Comparison of ENCODE assay signal across 27 mouse cellular contexts in genomic region chr5:112171325-112171724, GRCm38 (mm10).
DNase-seq lines count a peak whose midpoint lies in the region; ATAC-seq lines count a peak whose summit lies in the region.
"Had no signal": no experiment of that assay in that cellular context is flagged by ENCODE, and none has a peak within 500 bp of the region (broad histone marks: within the 10 kb centered on the region; RNA-seq: fewer than 3 reads in every experiment).

No protein-coding gene starts in this region.

- no peaks in the 10 kb centered on the region for H3K27me3 ChIP-seq in hindbrain, embryonic 10.5 days (ENCODE audit: insufficient read depth, poor library complexity, severe bottlenecking)
- 0 out of 2 replicates have a peak, but pooled peaks cover 3% of the 10 kb centered on the region for H3K27me3 ChIP-seq in hindbrain, embryonic 13.5 days
- H3K27me3 ChIP-seq: embryonic facial prominence, embryonic 12.5 days; hindbrain, embryonic 15.5 days; intestine, embryonic 15.5 days; liver, embryonic 15.5 days; lung, embryonic 15.5 days; neural tube, embryonic 13.5 days had no signal

- H3K4me2 ChIP-seq in hindbrain, embryonic 13.5 days: no peak overlapping the region
- H3K4me2 ChIP-seq: embryonic facial prominence, embryonic 12.5 days; hindbrain, embryonic 15.5 days; intestine, embryonic 15.5 days; liver, embryonic 15.5 days; lung, embryonic 15.5 days; midbrain, embryonic 12.5 days; neural tube, embryonic 13.5 days had no signal

- intact Hi-C loops in left cerebral cortex, postnatal 4 days (cut with DNase I): no loop called here

- H3K4me1 ChIP-seq in hindbrain, embryonic 10.5 days (replicated peaks): peaks cover 52% of the 10 kb centered on the region
- H3K4me1 ChIP-seq in hindbrain, embryonic 13.5 days (replicated peaks): peaks cover 41% of the 10 kb centered on the region
- H3K4me1 ChIP-seq: intestine, embryonic 15.5 days; liver, embryonic 15.5 days; lung, embryonic 15.5 days had no signal

- no peak overlapping the region for H3K4me3 ChIP-seq in hindbrain, embryonic 10.5 days
- no peak overlapping the region for H3K4me3 ChIP-seq in hindbrain, embryonic 13.5 days
- H3K4me3 ChIP-seq: embryonic facial prominence, embryonic 12.5 days; hindbrain, embryonic 15.5 days; intestine, embryonic 15.5 days; left cerebral cortex, adult 2 months; liver, embryonic 15.5 days; lung, embryonic 15.5 days; midbrain, embryonic 12.5 days; myocyte; neural tube, embryonic 13.5 days had no signal

- DNase-seq in hindbrain, embryonic 10.5 days (ENCODE audit: low spot score): no peak
- DNase-seq in left cerebral cortex, postnatal 4 days: peak; percentile 51
- DNase-seq in left cerebral cortex, adult 9 months (ENCODE audit: low spot score in 2 of 2): no peak
- peak; percentile 44 for DNase-seq in retina, postnatal 1 day
- DNase-seq in retina, embryonic 14.5 days (ENCODE audit: low spot score): no peak
- no peak for DNase-seq in gastrocnemius, adult 8-10 months (ENCODE audit: low spot score in 2 of 2)
- DNase-seq: adrenal gland, postnatal 25 days; B cell, adult 2 months; cerebellum, adult 2 months; cerebellum, postnatal 36 days; gastrocnemius, postnatal 36 days; heart, postnatal 14 days; kidney, adult 9 months; right cerebral cortex, adult 18-20 months; spleen, adult 18-20 months; thymus, postnatal 4 days had no signal

- WGBS in hindbrain, embryonic 10.5 days: 80% methylated on average over 2 of the region's 2 CpGs
- 80% methylated on average over 2 of the region's 2 CpGs for WGBS in hindbrain, embryonic 13.5 days

- no peaks in the 10 kb centered on the region for H3K9me3 ChIP-seq in hindbrain, embryonic 10.5 days
- H3K9me3 ChIP-seq in hindbrain, embryonic 13.5 days: no peaks in the 10 kb centered on the region
- H3K9me3 ChIP-seq: embryonic facial prominence, embryonic 12.5 days; hindbrain, embryonic 15.5 days; intestine, embryonic 15.5 days; liver, embryonic 15.5 days; lung, embryonic 15.5 days; midbrain, embryonic 12.5 days; neural tube, embryonic 13.5 days had no signal

- H3K9ac ChIP-seq in hindbrain, embryonic 13.5 days: no peak overlapping the region
- H3K9ac ChIP-seq: embryonic facial prominence, embryonic 12.5 days; hindbrain, embryonic 15.5 days; intestine, embryonic 15.5 days; liver, embryonic 15.5 days; lung, embryonic 15.5 days; midbrain, embryonic 12.5 days; neural tube, embryonic 13.5 days had no signal

- H3K36me3 ChIP-seq in hindbrain, embryonic 10.5 days: no peaks in the 10 kb centered on the region
- no peaks in the 10 kb centered on the region for H3K36me3 ChIP-seq in hindbrain, embryonic 13.5 days
- H3K36me3 ChIP-seq: embryonic facial prominence, embryonic 12.5 days; hindbrain, embryonic 15.5 days; intestine, embryonic 15.5 days; liver, embryonic 15.5 days; lung, embryonic 15.5 days; midbrain, embryonic 12.5 days; neural tube, embryonic 13.5 days had no signal

- H3K27ac ChIP-seq in hindbrain, embryonic 10.5 days: peak overlapping the region; percentile 17; the same call in 1 of the 2 replicates
- H3K27ac ChIP-seq in hindbrain, embryonic 13.5 days: no peak overlapping the region
- H3K27ac ChIP-seq: embryonic facial prominence, embryonic 12.5 days; hindbrain, embryonic 15.5 days; intestine, embryonic 15.5 days; left cerebral cortex, adult 2 months; liver, embryonic 15.5 days; lung, embryonic 15.5 days; midbrain, embryonic 12.5 days; neural tube, embryonic 13.5 days had no signal

- ATAC-seq in hindbrain, embryonic 13.5 days (ENCODE audit: low FRiP score): no peak
- ATAC-seq: forebrain, embryonic 14.5 days; intestine, embryonic 15.5 days had no signal

Comparison
In these comparisons a context has a peak if more than half of its experiments do, and no peak if none do; other contexts are left out.
1. DNase-seq: peak in left cerebral cortex, postnatal 4 days (single experiment) and retina, postnatal 1 day (single experiment); none in hindbrain, embryonic 10.5 days (single experiment), left cerebral cortex, adult 9 months (0 of 2), retina, embryonic 14.5 days (single experiment) and gastrocnemius, adult 8-10 months (0 of 2).